Mouse (Mus musculus): ENCODE measurements around the gene Fbxl2.

Gene Fbxl2

DNA sequence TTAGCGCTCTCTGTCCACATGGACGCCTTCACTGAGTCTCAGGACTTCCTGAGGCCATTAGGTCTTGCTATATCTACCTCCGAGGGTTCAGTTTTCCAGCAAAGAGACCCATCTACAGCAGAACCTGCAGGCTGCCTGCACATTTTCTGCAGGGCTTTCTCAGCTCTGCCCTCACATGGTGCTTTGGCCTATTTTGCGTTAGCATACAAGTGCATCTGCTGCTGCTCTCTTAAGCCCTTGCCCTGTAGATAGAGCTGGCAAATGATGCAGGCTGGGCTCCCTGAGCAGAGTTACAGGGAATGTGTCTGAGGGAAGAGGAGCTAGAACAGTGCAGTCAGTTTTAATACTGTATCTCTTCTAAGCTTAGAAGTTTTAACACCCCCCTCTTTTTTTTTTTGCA is 71.0 kb downstream of the Fbxl2 start:
- DNase-seq (ENCODE audit: low read depth, low spot score) = no peak

DNA sequence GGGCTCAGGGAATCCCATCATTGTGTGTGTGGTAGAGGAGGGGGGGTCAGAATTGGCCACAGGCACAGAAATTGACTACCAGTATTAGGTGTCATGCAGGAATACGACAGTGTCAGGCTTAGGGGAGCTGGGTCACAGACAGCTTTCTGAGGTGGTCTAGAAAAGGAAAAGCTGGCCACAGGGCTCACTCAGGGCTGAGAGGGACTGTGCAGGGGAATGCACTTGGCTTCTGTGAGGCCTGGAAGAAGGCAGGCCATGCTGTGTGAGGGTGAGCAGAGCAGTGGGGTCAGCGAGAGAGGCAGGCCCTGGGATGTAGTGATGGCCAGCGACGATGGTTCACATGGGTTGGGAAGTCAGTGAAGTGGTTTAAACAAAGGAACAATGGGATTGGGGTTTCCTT is 72.1 kb downstream of the Fbxl2 start:
- no peak for DNase-seq (ENCODE audit: low read depth, low spot score)

DNA sequence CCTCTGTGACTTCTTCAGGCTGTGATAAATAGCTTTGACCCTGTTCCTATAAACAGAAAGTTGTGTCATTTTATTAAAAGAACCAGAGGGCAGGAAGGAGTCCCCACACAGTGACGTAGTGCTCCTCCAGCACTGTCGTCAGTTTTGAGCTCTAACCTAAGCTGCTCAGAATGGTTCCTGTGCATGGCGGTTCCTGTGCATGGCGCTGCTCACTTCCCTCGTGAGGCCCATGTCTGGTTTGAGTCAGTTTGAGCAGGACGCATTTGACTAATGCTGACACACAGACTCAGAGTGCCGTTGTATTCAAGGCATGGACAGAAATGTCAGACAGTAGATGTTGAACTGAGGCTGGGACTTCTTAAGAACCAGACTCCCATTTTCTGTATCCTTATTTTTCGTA is 74.4 kb downstream of the Fbxl2 start:
- DNase-seq (ENCODE audit: low read depth, low spot score) = no peak

DNA sequence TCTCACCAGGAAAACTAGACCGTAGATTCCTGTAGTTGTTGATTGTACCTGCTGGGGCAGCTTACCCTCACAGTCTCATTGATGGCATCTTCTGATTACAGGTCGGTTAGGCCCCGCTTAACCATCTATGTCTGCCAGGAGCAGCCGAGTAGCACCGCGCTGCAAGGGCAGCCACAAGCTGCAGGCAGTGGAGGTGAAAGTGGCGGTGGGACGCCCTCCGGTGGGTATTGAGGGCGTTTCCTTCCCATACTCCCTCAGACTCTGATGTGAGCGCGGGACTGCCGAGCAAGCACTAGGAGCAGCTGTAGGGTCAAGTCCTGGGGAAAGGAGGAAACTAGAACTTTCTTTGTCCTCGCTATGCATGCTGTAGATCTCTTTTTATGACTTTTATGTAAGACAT is 76.0 kb downstream of the Fbxl2 start:
- DNase-seq (ENCODE audit: low read depth, low spot score) = no peak

DNA sequence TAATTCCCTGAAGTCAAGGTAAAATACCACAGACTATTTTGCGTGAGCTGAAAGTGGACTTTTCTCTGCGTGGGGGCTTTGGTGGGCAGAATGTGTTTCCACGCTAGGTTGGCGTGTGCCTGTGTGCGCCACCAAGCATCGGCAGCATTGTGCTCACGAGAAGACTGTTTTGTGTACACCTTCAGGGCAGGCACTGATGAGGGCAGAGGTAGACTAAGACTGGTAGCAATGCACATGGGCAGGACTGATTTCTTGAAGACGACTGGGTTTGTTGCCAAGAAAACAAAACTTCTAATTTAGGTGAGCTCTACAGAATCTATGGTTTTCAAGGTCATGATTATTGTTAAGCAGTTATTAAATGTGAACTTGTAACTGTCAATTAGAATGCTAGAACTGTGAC is 76.6 kb downstream of the Fbxl2 start:
- no peak for DNase-seq (ENCODE audit: low read depth, low spot score)

DNA sequence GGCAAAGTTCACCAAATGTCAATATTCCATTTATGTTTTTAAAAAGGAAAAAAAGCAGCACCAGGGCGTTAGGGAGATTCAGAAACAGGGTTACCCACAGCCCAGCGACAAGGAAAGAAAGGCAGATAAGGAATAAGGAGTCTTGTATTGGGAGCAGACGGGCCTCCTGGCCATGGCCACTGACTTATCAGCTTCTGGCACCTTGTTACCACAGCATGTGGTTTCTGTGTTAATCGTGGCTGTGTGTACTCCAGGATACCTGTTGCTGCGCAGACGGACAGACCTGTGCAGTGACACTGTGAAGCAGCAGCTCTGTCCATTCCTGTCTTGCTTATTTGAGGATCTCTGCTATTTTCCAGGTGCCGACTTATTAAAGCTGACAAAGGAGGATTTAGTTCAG is 77.0 kb downstream of the Fbxl2 start:
- DNase-seq (ENCODE audit: low read depth, low spot score) = no peak

DNA sequence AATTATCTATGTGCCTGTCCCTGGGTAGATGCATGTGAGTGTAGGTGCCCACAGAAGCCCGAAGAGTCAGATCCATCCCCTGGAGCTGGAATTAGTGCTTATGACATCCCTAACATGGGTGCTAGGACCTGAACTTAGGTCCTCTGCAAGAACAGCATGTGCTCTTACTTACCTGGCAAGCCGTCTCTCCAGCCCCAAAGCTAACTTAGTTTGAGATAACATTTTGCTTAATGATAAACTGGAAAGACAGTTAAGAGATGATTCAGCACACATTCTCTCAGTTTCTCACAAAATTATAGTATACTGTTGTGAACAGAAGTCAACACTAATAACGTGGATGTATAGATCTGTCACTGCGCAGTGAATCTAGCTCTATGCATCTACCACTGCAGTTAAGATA is 79.2 kb downstream of the Fbxl2 start:
- no peak for DNase-seq (ENCODE audit: low read depth, low spot score)

DNA sequence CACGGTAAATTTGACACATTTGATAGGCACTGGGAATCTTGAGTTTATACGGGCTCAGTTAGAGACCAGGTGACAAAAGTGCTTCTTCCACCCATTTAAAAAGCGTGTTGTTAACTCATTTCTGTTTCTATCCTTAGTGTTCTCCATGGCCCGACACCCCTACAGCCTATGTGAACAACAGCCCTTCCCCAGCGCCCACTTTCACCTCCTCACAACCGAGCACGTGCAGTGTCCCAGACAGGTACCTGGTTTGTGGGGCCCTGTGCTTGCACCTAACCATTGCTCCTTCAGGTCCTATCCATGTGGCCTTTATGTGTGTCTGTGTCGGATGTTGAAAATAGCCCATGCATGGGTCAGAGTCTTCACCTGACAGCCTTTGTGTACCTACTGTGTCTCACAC is 81.6 kb downstream of the Fbxl2 start:
- no peak for DNase-seq (ENCODE audit: low read depth, low spot score)

DNA sequence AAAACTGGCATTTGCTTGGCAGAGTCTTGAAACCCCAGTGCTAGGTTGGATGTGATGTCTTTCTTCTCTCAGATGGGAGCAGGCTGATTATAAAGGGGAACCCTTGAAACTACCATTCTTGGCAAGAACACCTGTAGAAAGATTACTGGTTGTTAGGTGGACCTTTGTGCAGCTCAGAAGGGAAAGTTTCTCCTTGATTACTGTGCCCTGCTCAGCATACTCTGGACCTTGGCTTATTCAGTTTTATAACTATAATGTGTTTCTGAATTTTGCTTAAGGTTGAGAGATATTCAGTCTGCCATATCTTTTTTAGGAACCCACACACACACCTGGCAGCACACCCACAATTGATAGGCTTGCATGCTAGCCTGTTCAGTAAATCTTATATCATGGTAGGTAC is 82.3 kb downstream of the Fbxl2 start:
- no peak for DNase-seq (ENCODE audit: low read depth, low spot score)

DNA sequence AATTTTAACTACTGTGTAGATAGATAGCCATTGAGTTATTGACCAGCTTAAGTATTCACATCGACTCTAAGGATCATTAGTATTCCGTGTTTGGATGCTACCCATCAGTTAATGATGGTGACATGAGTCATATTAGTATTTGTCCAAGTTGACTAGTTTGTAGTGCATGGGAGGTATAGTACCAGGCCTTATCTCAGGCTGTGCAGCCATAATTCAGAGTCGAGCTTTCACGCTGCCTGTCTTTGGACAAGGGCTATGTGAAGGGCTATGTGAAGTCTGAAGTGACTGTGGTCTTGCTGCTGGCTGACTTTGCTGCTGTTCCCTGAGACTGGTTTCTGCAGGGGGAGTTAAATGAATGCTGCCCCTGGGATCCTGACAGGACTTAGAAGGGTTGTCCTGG is 88.2 kb downstream of the Fbxl2 start:
- no peak for DNase-seq (ENCODE audit: low read depth, low spot score)

DNA sequence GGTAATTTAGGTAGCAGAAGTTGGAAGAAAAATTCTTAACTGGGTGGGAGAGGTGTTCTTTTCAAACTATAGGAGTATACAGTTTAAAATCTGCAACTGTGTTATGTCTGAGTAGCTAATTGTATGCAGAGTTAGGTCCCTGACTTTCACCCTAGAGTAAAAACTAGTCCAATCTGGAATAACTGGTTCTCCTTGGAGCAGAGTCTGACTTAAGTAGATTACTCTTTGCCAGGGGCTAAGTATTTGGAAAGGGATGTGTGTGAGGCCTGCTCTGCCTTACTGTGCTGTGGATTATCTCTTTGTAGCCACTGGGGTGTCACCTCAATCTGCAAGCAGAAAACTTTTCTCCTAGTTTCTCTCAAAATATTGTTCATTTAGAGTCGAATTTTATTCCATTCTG is 98.8 kb downstream of the Fbxl2 start:
- DNase-seq (ENCODE audit: low read depth, low spot score) = no peak

DNA sequence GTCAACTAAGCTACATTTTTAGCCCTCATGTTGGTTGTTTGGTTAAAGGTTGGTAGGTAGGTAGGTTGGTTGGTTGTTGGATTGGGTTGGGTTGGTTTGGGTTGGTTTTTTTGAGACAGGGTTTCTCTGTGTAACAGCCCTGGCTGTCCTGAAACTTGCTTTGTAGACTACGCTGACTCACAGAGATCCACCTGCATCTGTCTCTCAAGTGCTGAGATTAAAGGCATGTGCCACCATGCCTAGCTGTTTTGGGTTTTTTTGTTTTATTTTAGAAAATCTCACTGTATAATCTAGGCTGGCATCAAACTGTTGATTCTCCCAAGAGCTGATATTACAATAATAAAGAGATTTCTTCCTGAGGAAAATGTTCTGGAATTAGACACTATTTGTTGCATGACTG is 102.6 kb downstream of the Fbxl2 start:
- DNase-seq (ENCODE audit: low read depth, low spot score) = no peak

DNA sequence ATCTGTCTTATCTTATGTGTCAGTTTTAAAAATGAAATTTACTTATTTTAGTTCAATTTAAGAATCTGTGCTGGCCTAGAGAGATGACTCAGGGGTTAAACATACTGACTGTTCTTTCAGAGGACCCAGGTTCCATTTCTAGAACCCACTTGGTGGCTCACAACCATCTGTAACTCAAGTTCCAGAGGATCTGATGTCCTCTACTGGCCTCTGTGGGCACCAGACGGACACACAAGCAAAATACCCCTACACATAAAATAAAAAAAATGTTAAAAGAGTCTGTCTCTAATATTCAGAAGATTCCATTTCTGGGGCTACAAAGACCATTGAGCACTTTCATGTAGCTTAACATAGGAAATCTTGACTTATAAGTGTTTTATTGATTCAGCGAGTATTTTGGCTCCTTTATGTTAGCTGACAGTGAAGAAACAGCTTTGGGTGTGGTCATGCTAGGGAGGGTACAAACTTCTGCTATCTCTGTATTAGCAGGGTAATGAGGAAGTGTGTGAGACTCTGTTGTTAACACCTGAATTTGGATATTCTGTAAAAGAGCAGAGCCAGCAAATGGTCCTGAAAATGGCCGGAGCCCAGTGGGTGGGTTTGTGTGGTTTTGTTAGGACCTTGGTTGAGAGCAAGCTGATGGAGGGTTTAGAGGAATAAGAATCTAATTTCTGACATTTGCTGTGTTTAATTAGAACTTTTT is 104.7 kb downstream of the Fbxl2 start:
- DNase-seq (ENCODE audit: low read depth, low spot score) = no peak

DNA sequence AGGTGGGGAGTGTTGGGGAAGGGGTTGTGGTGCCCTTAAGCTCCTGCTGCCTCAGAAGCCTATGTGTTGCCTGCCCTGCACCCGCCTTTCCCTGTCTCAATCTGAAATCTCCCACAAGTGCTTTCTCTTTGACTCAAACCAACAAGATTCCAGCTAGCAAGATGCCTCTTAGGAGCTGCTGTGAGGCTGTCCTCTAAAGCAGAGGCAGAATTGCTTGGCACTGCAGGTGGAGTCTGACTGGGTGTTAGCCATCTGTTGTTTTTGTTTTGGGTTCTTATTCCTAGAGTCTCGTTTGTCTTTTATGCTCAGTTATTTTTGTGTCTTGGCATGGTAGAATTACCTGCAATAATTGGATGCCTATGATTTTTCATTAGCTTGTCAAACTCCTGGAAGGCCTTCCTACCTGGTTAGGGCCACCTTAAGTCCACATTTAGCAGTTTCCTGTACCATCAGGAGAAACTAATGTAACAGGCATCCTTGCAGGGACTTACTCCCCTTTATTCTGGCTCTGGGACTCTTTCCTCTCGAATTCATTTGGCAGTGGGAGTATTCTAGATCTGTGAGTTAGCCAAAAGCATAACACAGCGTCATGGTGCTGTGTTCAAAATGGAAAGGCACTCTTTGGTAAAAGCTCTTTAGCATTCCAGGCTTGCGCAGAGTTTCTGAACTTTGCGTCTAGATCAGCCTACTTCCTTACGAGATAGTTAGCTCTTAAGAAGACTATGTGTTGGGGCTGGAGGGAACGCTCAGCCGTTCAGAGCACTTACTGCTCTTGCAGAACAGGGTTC is 106.7 kb downstream of the Fbxl2 start:
- no peak for DNase-seq (ENCODE audit: low read depth, low spot score)

DNA sequence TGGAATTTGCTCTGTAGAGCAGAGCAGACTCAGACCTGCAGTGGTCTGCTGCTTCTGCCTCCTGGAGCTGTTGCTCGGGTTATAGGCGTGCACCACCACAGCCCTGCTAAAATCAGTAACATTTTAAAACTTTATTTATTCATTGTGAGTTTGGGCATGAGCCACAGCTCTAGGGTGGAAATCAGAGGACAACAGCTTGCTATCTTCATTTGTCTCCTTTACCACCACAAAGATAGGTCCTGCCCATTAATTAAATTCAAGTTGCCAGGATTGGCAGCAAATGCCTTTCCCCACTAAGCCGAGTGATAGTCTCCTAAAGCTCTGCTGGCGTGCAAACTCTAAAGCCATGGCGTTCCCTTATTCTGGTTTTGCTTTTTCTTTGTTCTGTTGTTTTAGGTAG is 110.4 kb downstream of the Fbxl2 start:
- no peak for DNase-seq (ENCODE audit: low read depth, low spot score)

DNA sequence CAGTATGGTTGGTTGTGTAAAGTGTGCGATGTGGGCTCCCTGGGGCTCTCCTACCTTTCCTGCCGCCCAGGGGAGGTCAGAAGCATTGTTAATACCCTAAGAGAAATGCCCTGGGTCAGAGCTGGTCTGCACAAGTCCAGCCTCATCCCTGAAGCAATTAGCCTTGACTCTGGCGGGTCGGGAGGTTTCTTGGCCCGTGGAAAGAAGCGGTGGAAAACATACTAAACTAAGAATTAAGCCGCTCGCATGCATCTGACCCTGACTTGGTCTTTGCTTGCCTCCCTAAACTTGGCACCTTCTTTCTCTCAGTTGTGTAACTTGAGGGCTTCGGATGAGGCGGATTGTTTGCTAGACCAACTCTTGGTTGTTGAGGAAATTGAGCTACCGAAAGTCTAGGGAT is 113.5 kb downstream of the Fbxl2 start:
- DNase-seq (ENCODE audit: low read depth, low spot score) = peak; percentile 25

DNA sequence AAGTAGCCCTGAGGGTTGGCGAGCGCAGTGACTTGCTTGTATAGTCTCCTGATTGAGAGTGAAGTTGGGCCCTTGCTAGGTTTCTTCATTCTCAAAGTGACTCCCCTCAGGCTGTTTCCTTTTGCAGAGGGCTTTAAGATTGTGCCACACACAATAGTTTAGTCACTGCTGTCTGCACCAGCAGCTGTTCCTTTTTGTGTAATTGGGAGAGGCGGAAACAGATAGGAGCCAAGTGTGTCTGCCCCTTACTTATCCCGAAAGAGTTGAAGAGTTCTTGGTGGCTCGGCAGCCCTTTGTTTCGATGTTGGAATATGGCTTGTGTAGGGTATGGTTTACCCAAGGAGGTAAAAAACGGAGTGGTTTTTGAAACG is 113.9 kb downstream of the Fbxl2 start:
- DNase-seq (ENCODE audit: low read depth, low spot score) = peak; percentile 53

DNA sequence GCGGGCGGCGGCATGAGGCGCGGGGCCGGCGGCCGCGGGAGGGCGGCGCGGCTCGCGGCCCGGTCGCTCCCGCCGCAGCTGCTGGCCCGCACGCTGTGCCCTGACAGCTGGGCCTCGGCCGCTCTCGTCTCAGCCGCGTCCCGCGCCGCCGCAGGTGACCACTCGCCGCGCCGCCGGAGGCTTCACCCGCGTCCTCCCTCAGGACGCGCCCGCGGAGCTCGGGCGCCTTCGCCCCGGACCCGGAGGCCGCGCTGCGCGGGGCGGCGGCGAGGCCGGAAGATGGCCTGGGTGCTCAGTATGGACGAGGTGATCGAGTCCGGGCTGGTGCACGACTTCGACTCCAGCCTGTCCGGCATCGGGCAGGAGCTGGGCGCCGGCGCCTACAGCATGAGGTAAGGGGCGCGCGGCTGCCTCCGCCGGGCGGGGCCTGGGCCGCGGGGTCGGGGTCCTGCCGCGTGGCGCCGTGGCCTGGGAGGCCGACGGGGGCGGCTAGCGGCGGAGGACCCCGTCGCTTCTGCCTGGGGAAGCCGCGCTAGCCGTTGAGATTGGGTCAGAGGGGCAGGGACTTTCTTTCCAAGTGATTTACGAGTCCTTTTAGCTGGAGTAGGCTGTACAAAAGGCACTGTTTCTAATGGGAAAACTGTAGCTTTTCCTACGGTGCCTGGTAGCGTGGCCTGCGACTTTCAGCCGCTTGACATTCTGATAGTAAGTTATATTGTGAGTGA is 114.5 kb downstream of the Fbxl2 start:
- no peak for DNase-seq (ENCODE audit: low read depth, low spot score)

DNA sequence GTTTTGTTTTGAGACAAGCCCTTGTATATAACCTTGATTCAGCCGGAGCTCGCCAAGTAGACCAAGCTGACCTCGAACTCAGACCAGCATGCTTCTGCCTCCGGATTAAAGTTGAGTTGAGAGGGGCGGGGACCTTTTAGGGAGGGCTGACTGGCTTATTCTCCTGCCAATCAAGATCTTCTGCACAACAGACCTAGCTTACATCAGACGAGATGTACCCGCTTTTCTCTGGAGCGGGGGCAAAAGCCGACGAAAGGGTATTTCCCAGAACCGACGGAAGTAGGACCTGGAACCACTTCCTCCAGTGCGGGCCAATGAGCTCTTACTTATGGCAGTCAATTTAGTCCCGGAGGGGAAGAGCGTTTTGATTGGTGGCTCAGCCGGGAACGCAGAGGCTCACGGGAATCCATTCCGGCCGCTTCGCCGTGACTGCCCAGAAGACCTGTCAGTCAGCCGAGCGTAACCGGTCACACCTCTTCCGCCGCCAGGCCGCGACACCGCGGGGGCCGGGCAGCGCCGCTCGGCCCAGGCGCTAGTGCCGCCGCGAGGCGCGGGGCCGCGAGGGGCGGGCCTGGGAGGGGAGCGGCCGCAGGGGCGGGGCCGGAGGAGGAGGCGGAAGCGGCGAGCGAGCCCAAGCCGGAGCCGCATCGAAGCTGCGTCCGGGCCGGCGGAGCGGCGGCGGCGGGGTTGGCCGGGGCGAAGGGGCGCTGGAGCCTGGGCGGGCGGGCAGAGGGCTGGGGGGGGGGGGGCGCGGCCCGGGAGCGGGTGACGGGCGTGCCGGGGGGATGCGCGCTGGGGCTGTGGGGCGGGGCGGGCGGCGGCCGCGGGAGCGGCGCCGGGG is 115.2 kb downstream of the Fbxl2 start, which contains the start of gene Ubp1:
Gene Ubp1 (plus strand): TSS at position 401 of the 841 bp plus-strand sequence.
- peak; percentile 99 for DNase-seq (ENCODE audit: low read depth, low spot score)

DNA sequence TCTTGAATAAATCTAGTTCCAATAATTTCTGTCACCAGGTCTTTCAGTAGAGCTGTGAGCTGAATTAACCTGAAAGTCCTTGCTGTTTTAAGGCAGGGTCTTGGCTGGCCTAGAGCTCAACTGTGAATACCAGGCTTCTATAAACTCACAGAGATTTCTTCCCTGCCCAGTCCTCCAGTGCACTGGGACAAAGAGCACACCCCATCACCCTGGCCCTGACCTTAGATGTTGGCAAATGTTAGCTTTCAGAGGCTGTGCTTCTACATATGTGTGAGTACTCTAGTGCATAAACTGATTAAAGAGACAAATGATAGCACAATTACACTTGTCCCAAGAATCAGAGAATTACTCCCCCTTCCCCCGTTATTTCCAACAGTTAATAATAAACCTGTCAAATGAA is 116.3 kb downstream of the Fbxl2 start:
- peak; percentile 23 for DNase-seq (ENCODE audit: low read depth, low spot score)

DNA sequence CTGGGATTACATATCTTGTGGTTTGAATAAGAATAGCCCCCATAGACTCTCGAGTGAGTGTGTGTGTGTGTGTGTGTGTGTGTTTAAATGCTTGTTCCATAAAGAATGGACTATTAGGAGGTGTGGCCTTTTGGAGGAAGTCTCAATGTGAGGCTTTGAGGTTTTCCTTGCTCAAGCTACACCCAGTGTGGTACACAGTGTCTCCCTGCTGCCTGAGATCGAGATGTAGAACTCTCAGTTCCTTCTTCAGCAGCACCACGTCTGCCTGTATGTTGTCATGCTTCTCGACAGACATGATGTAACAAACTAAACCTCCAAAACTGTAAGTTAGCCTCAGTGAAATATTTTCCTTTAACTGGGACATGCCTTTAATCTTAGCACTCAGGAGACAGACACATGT is 117.4 kb downstream of the Fbxl2 start:
- no peak for DNase-seq (ENCODE audit: low read depth, low spot score)

DNA sequence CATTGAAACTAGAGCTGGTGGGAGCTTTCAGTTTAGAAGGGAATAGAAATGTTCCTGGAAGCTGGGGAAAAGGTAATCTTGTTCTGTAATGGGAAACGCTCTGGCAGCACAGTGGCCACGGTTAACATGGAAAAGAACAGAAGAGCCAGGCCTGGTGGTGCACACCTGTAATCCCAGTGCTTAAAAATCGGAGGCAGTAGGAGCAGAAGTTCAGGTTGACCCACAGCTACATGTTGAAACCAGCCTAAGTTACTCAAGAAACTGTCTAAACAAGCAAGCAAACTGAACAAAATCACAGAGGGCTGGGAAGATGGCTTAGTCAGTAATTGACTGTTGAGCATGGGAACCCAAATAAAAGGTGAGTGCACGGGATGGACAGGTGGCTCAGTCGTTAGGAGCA is 121.1 kb downstream of the Fbxl2 start:
- DNase-seq (ENCODE audit: low read depth, low spot score) = no peak
